25 mouse cellular contexts compared by ENCODE assay signal in the genomic region with DNA sequence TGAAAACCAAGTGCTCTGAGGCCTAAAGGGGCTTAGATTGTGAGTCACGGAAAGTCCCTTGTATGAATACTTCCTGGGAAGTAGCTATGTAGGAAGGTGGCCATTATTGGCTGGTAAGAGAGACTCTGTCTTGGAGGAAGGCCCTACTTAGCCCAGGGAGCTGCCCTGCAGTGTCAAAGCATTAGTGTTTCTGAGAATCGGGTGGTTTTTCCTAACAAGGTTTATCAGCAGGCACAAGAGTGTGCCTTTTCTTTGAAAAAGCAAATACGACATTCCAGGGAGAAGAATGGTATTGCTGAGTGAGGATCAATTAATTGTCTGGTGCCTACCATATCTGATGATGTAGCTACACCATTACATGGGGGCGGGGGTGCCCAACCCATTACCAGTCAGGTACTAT. TPM values are rescaled to one million over a fixed set of nuclear protein-coding genes. Genes with fewer than 3 reads are reported as not detected.
DNase-seq lines count a peak whose midpoint lies in the region; ATAC-seq and TF ChIP-seq lines count a peak whose summit lies in the region.
"Had no signal": no experiment of that assay in that cellular context is flagged by ENCODE, and none has a peak within 500 bp of the region (broad histone marks: within the 10 kb centered on the region; RNA-seq: fewer than 3 reads in every experiment).

No protein-coding gene starts in this region.

- H3K9me3 ChIP-seq in heart, embryonic 11.5 days (replicated peaks; ENCODE audit: control insufficient read depth, low read length): no peaks in the 10 kb centered on the region
- no peaks in the 10 kb centered on the region for H3K9me3 ChIP-seq in MEL (replicated peaks; ENCODE audit: insufficient read depth, low read length)
- H3K9me3 ChIP-seq in liver, embryonic 16.5 days (replicated peaks; ENCODE audit: control insufficient read depth, low read length): no peaks in the 10 kb centered on the region
- H3K9me3 ChIP-seq: embryonic facial prominence, embryonic 10.5 days; forebrain, embryonic 12.5 days; hindbrain, embryonic 10.5 days; lung, embryonic 15.5 days; midbrain, embryonic 10.5 days; neural tube, embryonic 15.5 days; stomach, embryonic 15.5 days had no signal

- H3K36me3 ChIP-seq in heart, embryonic 11.5 days (ENCODE audit: control insufficient read depth, insufficient read depth, low read length): peaks cover 6% of the 10 kb centered on the region
- H3K36me3 ChIP-seq in MEL (ENCODE audit: control insufficient read depth in 1 of 2, insufficient read depth in 2 of 2, low read length in 2 of 2): peaks cover 0 to 31% of the 10 kb centered on the region in 2 experiments; a peak in 2 of 4 replicates
- peaks cover 58% of the 10 kb centered on the region for H3K36me3 ChIP-seq in liver, embryonic 16.5 days (ENCODE audit: control insufficient read depth, insufficient read depth)
- H3K36me3 ChIP-seq: embryonic facial prominence, embryonic 10.5 days; forebrain, embryonic 12.5 days; hindbrain, embryonic 10.5 days; lung, embryonic 15.5 days; midbrain, embryonic 10.5 days; stomach, embryonic 15.5 days had no signal

- peak in 1 of 2 experiments; percentile 5; a peak in 1 of 4 replicates for TF ChIP-seq EP300 in MEL (IDR thresholded peaks at IDR 0.05; ENCODE audit: low read depth in 1 of 2, low read length in 2 of 2)

- TF ChIP-seq POLR2A in MEL (IDR thresholded peaks at IDR 0.05; ENCODE audit: control insufficient read depth in 1 of 2, insufficient read depth in 1 of 2, low read depth in 1 of 2, low read length in 2 of 2, poor library complexity in 1 of 2): no peak

- WGBS in heart, embryonic 11.5 days (ENCODE audit: insufficient replicate concordance): 68% methylated on average over 4 of the region's 4 CpGs
- WGBS in liver, embryonic 16.5 days (ENCODE audit: insufficient replicate concordance): 36% methylated on average over 4 of the region's 4 CpGs

- no peak for TF ChIP-seq CTCF in MEL (IDR thresholded peaks at IDR 0.05 in 2 of 3, conservative IDR thresholded peaks at IDR 0.05 in 1 of 3; ENCODE audit: control insufficient read depth in 1 of 3, insufficient read depth in 1 of 3, low read depth in 2 of 3, low read length in 3 of 3, poor library complexity in 1 of 3, severe bottlenecking in 1 of 3)

- H3K4me3 ChIP-seq in heart, embryonic 11.5 days (ENCODE audit: low read depth, low read length): no peak overlapping the region
- H3K4me3 ChIP-seq in MEL (ENCODE audit: control insufficient read depth in 1 of 2, insufficient read depth in 1 of 2, low read depth in 2 of 2, low read length in 2 of 2): no peak overlapping the region
- H3K4me3 ChIP-seq in liver, embryonic 16.5 days (ENCODE audit: low read depth, low read length): peak overlapping the region; percentile 29
- H3K4me3 ChIP-seq: embryonic facial prominence, embryonic 10.5 days; forebrain, embryonic 12.5 days; hindbrain, embryonic 10.5 days; left cerebral cortex, adult 2 months; lung, embryonic 15.5 days; midbrain, embryonic 10.5 days; neural tube, embryonic 15.5 days; stomach, embryonic 15.5 days had no signal

- no peak for ATAC-seq in heart, embryonic 11.5 days (replicated peaks; ENCODE audit: insufficient number of reproducible peaks, low FRiP score, low TSS enrichment)
- ATAC-seq in liver, embryonic 16.5 days (ENCODE audit: low read depth): no peak
- no peak for ATAC-seq in megakaryocyte progenitor cell, adult 5-6 weeks (replicated peaks; ENCODE audit: poor library complexity)
- ATAC-seq: hindbrain, embryonic 16.5 days; intestine, embryonic 16.5 days had no signal

- no peaks in the 10 kb centered on the region for H3K27me3 ChIP-seq in heart, embryonic 11.5 days (ENCODE audit: control insufficient read depth, insufficient read depth, low read length)
- H3K27me3 ChIP-seq in MEL (ENCODE audit: control insufficient read depth in 1 of 2, insufficient read depth in 2 of 2, low read length in 2 of 2): no peaks in the 10 kb centered on the region
- H3K27me3 ChIP-seq in liver, embryonic 16.5 days (ENCODE audit: control insufficient read depth, insufficient read depth, low read depth, low read length): no peaks in the 10 kb centered on the region
- H3K27me3 ChIP-seq: forebrain, embryonic 12.5 days; lung, embryonic 15.5 days; neural tube, embryonic 15.5 days; stomach, embryonic 15.5 days had no signal

- H3K4me2 ChIP-seq in heart, embryonic 11.5 days: peak overlapping the region; percentile 32; the same call in 1 of the 2 replicates
- H3K4me2 ChIP-seq in liver, embryonic 16.5 days (ENCODE audit: low read depth, low read length): peak overlapping the region; percentile 41
- H3K4me2 ChIP-seq: forebrain, embryonic 12.5 days; lung, embryonic 15.5 days; neural tube, embryonic 15.5 days; stomach, embryonic 15.5 days had no signal

- H3K9ac ChIP-seq in heart, embryonic 11.5 days (ENCODE audit: low read depth, low read length): no peak overlapping the region
- peak overlapping the region; percentile 58 for H3K9ac ChIP-seq in MEL (ENCODE audit: control insufficient read depth, low read depth, low read length, poor library complexity, severe bottlenecking)
- H3K9ac ChIP-seq in liver, embryonic 16.5 days (ENCODE audit: low read depth, low read length): peak overlapping the region; percentile 43
- H3K9ac ChIP-seq: forebrain, embryonic 12.5 days; lung, embryonic 15.5 days; neural tube, embryonic 15.5 days; stomach, embryonic 15.5 days had no signal

- no peak for TF ChIP-seq RAD21 in MEL (IDR thresholded peaks at IDR 0.05; ENCODE audit: low read depth, low read length)

- H3K4me1 ChIP-seq in heart, embryonic 11.5 days (ENCODE audit: control insufficient read depth, insufficient read depth, low read length): peaks cover 25% of the 10 kb centered on the region
- peaks cover 13 to 39% of the 10 kb centered on the region in 2 experiments for H3K4me1 ChIP-seq in MEL (ENCODE audit: control insufficient read depth in 1 of 2, insufficient read depth in 2 of 2, low read length in 2 of 2)
- peaks cover 48% of the 10 kb centered on the region for H3K4me1 ChIP-seq in liver, embryonic 16.5 days (ENCODE audit: control insufficient read depth, low read depth, low read length)
- H3K4me1 ChIP-seq: forebrain, embryonic 12.5 days; lung, embryonic 15.5 days; neural tube, embryonic 15.5 days; stomach, embryonic 15.5 days had no signal

- DNase-seq in heart, adult 9 months (ENCODE audit: low spot score in 2 of 2): no peak
- DNase-seq in MEL (ENCODE audit: low read depth, low spot score) (peak; percentile 51), liver (peak; percentile 57)
- no peak for DNase-seq in adrenal gland, postnatal 14 days
- DNase-seq: adrenal gland, postnatal 10 days; B cell, adult 2 months; cerebellum, adult 11 months; cerebellum, adult 9-11 months; kidney, postnatal 36 days; right cerebral cortex, adult 18-20 months; thymus, postnatal 25 days had no signal

- no peaks in the 10 kb centered on the region for H3K79me2 ChIP-seq in MEL (ENCODE audit: control insufficient read depth, insufficient read depth, low read length, poor library complexity)

- peak overlapping the region; percentile 73 for H3K27ac ChIP-seq in heart, embryonic 11.5 days (ENCODE audit: low read depth, low read length)
- H3K27ac ChIP-seq in MEL (ENCODE audit: control insufficient read depth, low read depth, low read length): peak overlapping the region; percentile 88
- peak overlapping the region; percentile 77 for H3K27ac ChIP-seq in liver, embryonic 16.5 days (ENCODE audit: low read length)
- H3K27ac ChIP-seq: embryonic facial prominence, embryonic 10.5 days; forebrain, embryonic 12.5 days; left cerebral cortex, adult 2 months; lung, embryonic 15.5 days; macrophage; midbrain, embryonic 10.5 days; neural tube, embryonic 15.5 days; stomach, embryonic 15.5 days had no signal

TF ChIP-seq in MEL, 35 proteins besides CTCF, POLR2A, EP300 and RAD21:
- TF ChIP-seq GATA1 (IDR thresholded peaks at IDR 0.05; ENCODE audit: low read depth, low read length) (0 out of 2 replicates have a peak, but pooled peaks have one; percentile 4), MAX (IDR thresholded peaks at IDR 0.05; ENCODE audit: low read length) (no peak), BHLHE40 (IDR thresholded peaks at IDR 0.05; ENCODE audit: borderline replicate concordance, low read depth, low read length) (no peak), TAL1 (IDR thresholded peaks at IDR 0.05; ENCODE audit: low read length) (0 out of 2 replicates have a peak, but pooled peaks have one; percentile 11), ELF1 (IDR thresholded peaks at IDR 0.05; ENCODE audit: low read depth, low read length) (no peak), ETS1 (IDR thresholded peaks at IDR 0.05; ENCODE audit: low read depth, low read length) (no peak; the same call in 1 of the 2 replicates), MYC (IDR thresholded peaks at IDR 0.05; ENCODE audit: low read depth, low read length) (no peak)
TF ChIP-seq in MEL: peak in this region for 2.

RNA-seq across cellular contexts. Expression of gene Gmpr, which starts 39.7 kb away (rescaled TPM):
- polyA plus RNA-seq in heart, embryonic 11.5 days (2014; fragmentation: Nextera tagmentation; extraction: Ambion mirVana): 176 and 191 TPM in 2 replicates
- total RNA-seq in MEL (2012; rRNA removed): 60.9 and 64.2 TPM in 2 replicates
- 100 to 1,000 TPM in 1 of 2 experiments, not detected in 1; 130 TPM for polyA plus RNA-seq in MEL (2012; ENCODE audit: insufficient read depth in 1 of 2, insufficient read length in 2 of 2, low read depth in 1 of 2, low replicate concordance in 2 of 2, missing spikeins in 1 of 2)
- polyA plus RNA-seq in liver, embryonic 16.5 days (2015; fragmentation: Nextera tagmentation; extraction: Ambion mirVana): 212 and 220 TPM in 2 replicates
- 142 and 201 TPM in 2 replicates for total RNA-seq in adrenal gland, postnatal 14 days (2021)
- 16.3 and 20.5 TPM in 2 replicates for total RNA-seq in megakaryocyte progenitor cell, adult 5-6 weeks (2015)
- 13.6 and 15.3 TPM in 2 replicates for total RNA-seq in megakaryocyte progenitor cell, adult 5-6 weeks (2017)

Comparison
In these comparisons a context has a peak if more than half of its experiments do, and no peak if none do; other contexts are left out.
1. DNase-seq: peak in MEL (single experiment) and liver (single experiment); none in heart, adult 9 months (0 of 2) and adrenal gland, postnatal 14 days (single experiment).
2. Peak in every context shown above with its lines, with median percentiles within 50 percentile points of each other: H3K27ac ChIP-seq.